Mouse (Mus musculus): ENCODE results near the gene Tial1.

DNA sequence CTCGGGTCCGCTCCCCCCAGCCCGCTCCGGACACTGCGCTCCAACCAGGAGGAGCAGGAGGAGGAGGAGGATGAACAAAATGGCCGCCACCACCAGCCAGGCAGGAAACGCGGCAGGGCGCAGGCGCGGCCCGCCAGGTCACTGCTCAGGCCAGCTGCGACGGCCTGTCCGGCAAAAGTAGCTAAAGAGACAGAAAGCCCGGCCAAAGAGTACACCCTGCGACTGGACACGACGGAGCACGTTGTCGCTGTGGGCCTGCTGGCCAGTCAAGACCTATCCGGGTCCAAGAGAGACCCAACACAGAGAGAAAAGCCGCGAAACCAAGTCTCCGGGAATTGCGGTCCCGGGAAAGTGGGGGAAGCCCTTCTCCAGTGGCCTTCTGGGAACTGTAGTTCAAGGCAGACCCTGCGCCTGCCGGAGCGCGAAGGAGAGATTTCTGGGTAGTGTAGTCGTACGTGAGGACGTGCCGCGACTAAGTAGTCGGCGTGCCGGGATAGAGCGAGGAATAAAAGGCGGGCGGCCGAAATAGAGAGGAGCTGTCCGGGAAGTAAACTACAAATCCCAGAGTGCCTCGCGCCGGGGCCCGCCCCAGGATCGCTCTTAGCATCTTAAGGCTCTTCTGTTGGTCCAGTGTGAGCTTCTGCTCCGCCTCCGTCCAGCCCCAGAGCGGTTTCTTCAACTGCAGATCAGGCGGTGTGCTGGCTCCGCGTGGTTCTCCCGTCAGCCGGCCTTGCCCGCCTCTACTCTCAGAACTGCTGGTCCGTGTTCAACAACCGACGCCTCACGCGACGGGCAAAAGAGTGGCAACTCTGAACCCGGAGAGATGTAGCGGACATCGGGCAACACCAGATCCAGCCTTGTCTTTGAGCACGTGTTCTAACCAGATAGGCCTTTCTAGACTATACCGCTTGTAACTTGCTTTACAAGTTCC is at the start of gene Tial1:
- TF ChIP-seq EP300 (IDR thresholded peaks at IDR 0.05; ENCODE audit: insufficient read depth, low read depth, low read length) (no peak; the same call in 1 of the 2 replicates), POLR2A (IDR thresholded peaks at IDR 0.05; ENCODE audit: insufficient read depth, low read depth, low read length) (peak; percentile 74), CTCF (IDR thresholded peaks at IDR 0.05) (no peak)

Data from heart, adult 2 months (tissue).